Mouse (Mus musculus) gastrocnemius, postnatal 14 days (tissue): Measurements from ENCODE around the gene Cd82. TPM values are rescaled to one million over a fixed set of nuclear protein-coding genes. Genes with fewer than 3 reads are reported as not detected.
A peak's percentile ranks its signal among the peaks of the same experiment; 100 is the strongest.

Experiments used
- DNase-seq: peaks from one replicate; pipeline ENCODE4 v3.0.0; 2021; ENCODE audit warnings: mixed read lengths
- intact Hi-C: fragments of 180-260 bp; cut with DNase I; formaldehyde crosslinking; loops from one replicate; pipeline ENCODE4 v1.15.1; 2025; ENCODE audit warnings: low total_unique reads
- total RNA-seq, 2 experiments: library from RNA; stranded (reverse); gene quantifications; 2 replicates each; pipeline ENCODE4 v1.2.3; 2021

Gene Cd82
- total RNA-seq, 2 experiments from 2014 or later, result 15.6 to 26.3 TPM

- intact Hi-C loops, result no loop called here
- DNase-seq, result no peak
Measured at GRCm38 (mm10) chr2:93427000-93427715, 35.8 kb downstream of the Cd82 start.

- no peak for DNase-seq
- intact Hi-C loops, result no loop called here
Measured at GRCm38 (mm10) chr2:93425810-93426209, 37.1 kb downstream of the Cd82 start.

GRCm38 (mm10) chr2:93424307-93424984 lies 38.5 kb downstream of the Cd82 start:
- intact Hi-C loops, result no loop called here
- no peak for DNase-seq

- intact Hi-C loops, result loop anchor here (1.0 kb wide), 1 partner anchor 50 kb away; no protein-coding TSS in a partner anchor
Measured at GRCm38 (mm10) chr2:93421320-93421719, 41.6 kb downstream of the Cd82 start.

GRCm38 (mm10) chr2:93419971-93420370 lies 43.0 kb downstream of the Cd82 start:
- intact Hi-C loops, result loop anchor here (2.0 to 10.0 kb wide), 2 partner anchors 203 to 345 kb away; no protein-coding TSS in a partner anchor
- DNase-seq, result no peak

More at GRCm38 (mm10) chr2:93421320-93421719, 41.6 kb downstream of the Cd82 start:
- DNase-seq, result peak; percentile 84

GRCm38 (mm10) chr2:93418396-93418795 lies 44.5 kb downstream of the Cd82 start:
- DNase-seq, result peak; percentile 69

GRCm38 (mm10) chr2:93416874-93417709 lies 45.8 kb downstream of the Cd82 start:
- intact Hi-C loops, result loop anchor here (10.0 kb wide), 1 partner anchor 342 kb away; no protein-coding TSS in a partner anchor
- no peak for DNase-seq

More at GRCm38 (mm10) chr2:93418396-93418795, 44.5 kb downstream of the Cd82 start:
- intact Hi-C loops, result loop anchor here (2.0 to 10.0 kb wide), 2 partner anchors 202 to 344 kb away; no protein-coding TSS in a partner anchor

GRCm38 (mm10) chr2:93415281-93415680 lies 47.7 kb downstream of the Cd82 start:
- no peak for DNase-seq
- intact Hi-C loops, result loop anchor here (10.0 kb wide), 1 partner anchor 340 kb away; no protein-coding TSS in a partner anchor

GRCm38 (mm10) chr2:93414163-93414562 lies 48.8 kb downstream of the Cd82 start:
- intact Hi-C loops, result loop anchor here (10.0 kb wide), 1 partner anchor 339 kb away; no protein-coding TSS in a partner anchor
- no peak for DNase-seq

- peak; percentile 44 for DNase-seq
- intact Hi-C loops, result loop anchor here (2.0 to 10.0 kb wide), 2 partner anchors 189 to 339 kb away; no protein-coding TSS in a partner anchor
Measured at GRCm38 (mm10) chr2:93413367-93414014, 49.4 kb downstream of the Cd82 start.

- intact Hi-C loops, result loop anchor here (2.0 to 10.0 kb wide), 2 partner anchors 187 to 337 kb away; no protein-coding TSS in a partner anchor
- no peak for DNase-seq
Measured at GRCm38 (mm10) chr2:93412101-93412500, 50.8 kb downstream of the Cd82 start.

- DNase-seq, result no peak
- intact Hi-C loops, result loop anchor here (10.0 kb wide), 1 partner anchor 336 kb away; no protein-coding TSS in a partner anchor
Measured at GRCm38 (mm10) chr2:93410899-93411570, 51.9 kb downstream of the Cd82 start.

GRCm38 (mm10) chr2:93405017-93405425 lies 57.9 kb downstream of the Cd82 start:
- intact Hi-C loops, result loop anchor here (5.0 kb wide), 1 partner anchor 63 kb away; no protein-coding TSS in a partner anchor
- DNase-seq, result no peak

- intact Hi-C loops, result no loop called here
- DNase-seq, result no peak
Measured at GRCm38 (mm10) chr2:93404169-93404568, 58.8 kb downstream of the Cd82 start.

- no peak for DNase-seq
- intact Hi-C loops, result no loop called here
Measured at GRCm38 (mm10) chr2:93403267-93403666, 59.7 kb downstream of the Cd82 start.

- no peak for DNase-seq
- intact Hi-C loops, result no loop called here
Measured at GRCm38 (mm10) chr2:93391198-93391597, 71.7 kb downstream of the Cd82 start.

- intact Hi-C loops, result no loop called here
- DNase-seq, result no peak
Measured at GRCm38 (mm10) chr2:93390170-93390926, 72.6 kb downstream of the Cd82 start.

- intact Hi-C loops, result no loop called here
- DNase-seq, result no peak
Measured at GRCm38 (mm10) chr2:93386958-93387357, 76.0 kb downstream of the Cd82 start.
